20 mouse cellular contexts compared by ENCODE assay signal in genomic region chr12:98567877-98568276, GRCm38 (mm10). TPM values are rescaled to one million over a fixed set of nuclear protein-coding genes. Genes with fewer than 3 reads are reported as not detected.
A peak's percentile ranks its signal among the peaks of the same experiment; 100 is the strongest.
DNase-seq lines count a peak whose midpoint lies in the region; ATAC-seq and TF ChIP-seq lines count a peak whose summit lies in the region.
"Had no signal": no experiment of that assay in that cellular context is flagged by ENCODE, and none has a peak within 500 bp of the region (broad histone marks: within the 10 kb centered on the region; RNA-seq: fewer than 3 reads in every experiment).

No protein-coding gene starts in this region.

- H3K4me1 ChIP-seq in hindbrain, embryonic 13.5 days (replicated peaks), result peaks cover 98% of the 10 kb centered on the region
- H3K4me1 ChIP-seq in hindbrain, embryonic 14.5 days (replicated peaks; ENCODE audit: control insufficient read depth, insufficient read depth, low read length), result peaks cover 66% of the 10 kb centered on the region
- peaks cover 59% of the 10 kb centered on the region for H3K4me1 ChIP-seq in forebrain, postnatal 0 days (ENCODE audit: insufficient read depth)
- H3K4me1 ChIP-seq: embryonic facial prominence, embryonic 13.5 days; heart, embryonic 15.5 days had no signal

- no peak for TF ChIP-seq CTCF in brain, embryonic 14.5 days (IDR thresholded peaks at IDR 0.05; ENCODE audit: borderline replicate concordance, extremely low read depth, insufficient read depth, insufficient read length)
- no peak for TF ChIP-seq CTCF in forebrain, postnatal 0 days (IDR thresholded peaks at IDR 0.05; ENCODE audit: low read depth)

- no peak overlapping the region for H3K4me2 ChIP-seq in hindbrain, embryonic 13.5 days
- no peak overlapping the region for H3K4me2 ChIP-seq in hindbrain, embryonic 14.5 days (replicated peaks)
- H3K4me2 ChIP-seq in forebrain, postnatal 0 days (ENCODE audit: low read depth), result peak overlapping the region; percentile 11
- H3K4me2 ChIP-seq: embryonic facial prominence, embryonic 13.5 days; heart, embryonic 11.5 days; heart, embryonic 15.5 days had no signal

- no peak for TF ChIP-seq POLR2A in brain, embryonic 14.5 days (IDR thresholded peaks at IDR 0.05; ENCODE audit: borderline replicate concordance, extremely low read depth, insufficient read depth, insufficient read length, poor library complexity, severe bottlenecking)

- H3K27ac ChIP-seq in hindbrain, embryonic 13.5 days, result peak overlapping the region; percentile 19; the same call in 1 of the 2 replicates
- H3K27ac ChIP-seq in hindbrain, embryonic 14.5 days, result no peak overlapping the region
- H3K27ac ChIP-seq in forebrain, postnatal 0 days (ENCODE audit: low read depth, low read length), result 0 out of 2 replicates have a peak overlapping the region, but pooled peaks have one; percentile 29
- H3K27ac ChIP-seq: embryonic facial prominence, embryonic 13.5 days; heart, adult 2 months; heart, embryonic 15.5 days; hindbrain, embryonic 10.5 days had no signal

- intact Hi-C loops in left cerebral cortex, postnatal 4 days (cut with DNase I), result no loop called here

- WGBS in hindbrain, embryonic 13.5 days, result 88% methylated on average over 6 of the region's 6 CpGs
- WGBS in hindbrain, embryonic 14.5 days, result 85% methylated on average over 6 of the region's 6 CpGs
- WGBS in forebrain, postnatal 0 days, result 31% methylated on average over 6 of the region's 6 CpGs

- H3K9me3 ChIP-seq in hindbrain, embryonic 13.5 days, result no peaks in the 10 kb centered on the region
- H3K9me3 ChIP-seq in hindbrain, embryonic 14.5 days (ENCODE audit: control insufficient read depth, low read length), result no peaks in the 10 kb centered on the region
- H3K9me3 ChIP-seq in forebrain, postnatal 0 days (ENCODE audit: low read length), result no peaks in the 10 kb centered on the region
- H3K9me3 ChIP-seq: embryonic facial prominence, embryonic 13.5 days; heart, embryonic 15.5 days; hindbrain, embryonic 10.5 days had no signal

- DNase-seq in cerebellum, adult 9-10 months, result peak; percentile 53
- no peak for DNase-seq in cerebellum, postnatal 4 days (ENCODE audit: low spot score in 2 of 2)
- DNase-seq in hindbrain, embryonic 14.5 days (ENCODE audit: low spot score), result no peak
- peak; percentile 69 for DNase-seq in brain, embryonic 14.5 days (ENCODE audit: low read depth)
- DNase-seq in forebrain, postnatal 0 days, result no peak
- DNase-seq in left cerebral cortex, postnatal 4 days, result no peak
- DNase-seq: adrenal gland, postnatal 10 days; gastrocnemius, postnatal 10 days; heart, adult 2 months had no signal

- no peaks in the 10 kb centered on the region for H3K27me3 ChIP-seq in hindbrain, embryonic 13.5 days
- no peaks in the 10 kb centered on the region for H3K27me3 ChIP-seq in hindbrain, embryonic 14.5 days (ENCODE audit: control insufficient read depth, insufficient read depth, low read length)
- no peaks in the 10 kb centered on the region for H3K27me3 ChIP-seq in forebrain, postnatal 0 days (ENCODE audit: insufficient read depth, low read length)

- no peak overlapping the region for H3K4me3 ChIP-seq in hindbrain, embryonic 13.5 days
- H3K4me3 ChIP-seq in hindbrain, embryonic 14.5 days (replicated peaks; ENCODE audit: low read length), result no peak overlapping the region
- H3K4me3 ChIP-seq in forebrain, postnatal 0 days (ENCODE audit: low read depth, low read length), result no peak overlapping the region
- H3K4me3 ChIP-seq: embryonic facial prominence, embryonic 13.5 days; heart, adult 2 months; heart, embryonic 15.5 days; hindbrain, embryonic 10.5 days had no signal

- H3K36me3 ChIP-seq in hindbrain, embryonic 13.5 days, result no peaks in the 10 kb centered on the region
- no peaks in the 10 kb centered on the region for H3K36me3 ChIP-seq in hindbrain, embryonic 14.5 days (replicated peaks; ENCODE audit: control insufficient read depth, insufficient read depth)
- H3K36me3 ChIP-seq in forebrain, postnatal 0 days (ENCODE audit: insufficient read depth), result no peaks in the 10 kb centered on the region
- H3K36me3 ChIP-seq: embryonic facial prominence, embryonic 13.5 days; heart, embryonic 15.5 days had no signal

- ATAC-seq in hindbrain, embryonic 13.5 days (ENCODE audit: low FRiP score), result no peak
- ATAC-seq in hindbrain, embryonic 14.5 days (ENCODE audit: low FRiP score), result no peak
- ATAC-seq in forebrain, postnatal 0 days, result no peak
- ATAC-seq: hindbrain, embryonic 16.5 days; inflammation-experienced regulatory T-cells, adult 6 months; intestine, postnatal 0 days had no signal

- no peak overlapping the region for H3K9ac ChIP-seq in hindbrain, embryonic 13.5 days
- H3K9ac ChIP-seq in hindbrain, embryonic 14.5 days, result no peak overlapping the region
- 0 out of 2 replicates have a peak overlapping the region, but pooled peaks have one; percentile 1 for H3K9ac ChIP-seq in forebrain, postnatal 0 days
- H3K9ac ChIP-seq: embryonic facial prominence, embryonic 13.5 days; heart, embryonic 15.5 days had no signal

RNA-seq across cellular contexts. Expression of gene Kcnk10, which starts 10.2 kb away (rescaled TPM):
- polyA plus RNA-seq in hindbrain, embryonic 13.5 days (2015; fragmentation: Nextera tagmentation; extraction: Ambion mirVana), result 39.6 and 43.2 TPM in 2 replicates
- 39.7 and 48.1 TPM in 2 replicates for polyA plus RNA-seq in hindbrain, embryonic 14.5 days (2014; fragmentation: Nextera tagmentation; extraction: Ambion mirVana)
- 15.1 and 20.9 TPM in 2 replicates for polyA plus RNA-seq in brain, embryonic 14.5 days (2012; rRNA removed)
- 59.7 and 60.9 TPM in 2 replicates for total RNA-seq in forebrain, postnatal 0 days (2014; rRNA removed)
- 30.2 and 40.9 TPM in 2 replicates for polyA plus RNA-seq in forebrain, postnatal 0 days (2015; fragmentation: Nextera tagmentation; extraction: Ambion mirVana)
- 10 to 100 TPM; 78.7 to 81.0 TPM for total RNA-seq in left cerebral cortex, postnatal 4 days (2021)
- total RNA-seq: heart, adult 2 months; heart, postnatal 25 days; MEL had no signal
- polyA plus RNA-seq: C2C12; inflammation-experienced regulatory T-cells, adult 6 months had no signal

Comparison
In these comparisons a context has a peak if more than half of its experiments do, and no peak if none do; other contexts are left out.
1. DNase-seq: peak in cerebellum, adult 9-10 months (single experiment) and brain, embryonic 14.5 days (single experiment); none in cerebellum, postnatal 4 days (0 of 2), hindbrain, embryonic 14.5 days (single experiment), forebrain, postnatal 0 days (single experiment) and left cerebral cortex, postnatal 4 days (single experiment).